Mouse (Mus musculus) lung, embryonic 16.5 days (tissue): ENCODE data around the gene Afap1l2. TPM values are rescaled to one million over a fixed set of nuclear protein-coding genes. Genes with fewer than 3 reads are reported as not detected.

Experiments
- ATAC-seq: fragments of 200-750 bp; cut with Nextera tagmentation; 2 replicates; pipeline ENCODE4 v1.8.0; 2017; ENCODE audit warnings: low read depth, mild to moderate bottlenecking, moderate library complexity
- H3K27ac ChIP-seq: fragments of 300-500 bp; sonication (generic); 2 replicates; pipeline ENCODE4 v1.5.1; 2014; ENCODE audit warnings: mild to moderate bottlenecking, control low read depth, low read length
- H3K27me3 ChIP-seq: fragments of 300-500 bp; sonication (generic); 2 replicates; pipeline ENCODE4 v1.6.1; 2014; ENCODE audit warnings: low read depth, low read length, mixed read lengths; ENCODE audit not compliant: control insufficient read depth, insufficient read depth
- H3K36me3 ChIP-seq: fragments of 300-500 bp; sonication (generic); 2 replicates; pipeline ENCODE4 v1.6.1; 2014; ENCODE audit warnings: low read length; ENCODE audit not compliant: control insufficient read depth, insufficient read depth
- H3K4me1 ChIP-seq: fragments of 300-500 bp; sonication (generic); replicated peaks from 2 replicates; pipeline ENCODE4 v1.6.1; 2014; ENCODE audit warnings: low read length, mixed read lengths; ENCODE audit not compliant: control insufficient read depth, insufficient read depth
- H3K4me2 ChIP-seq: fragments of 300-500 bp; sonication (generic); 2 replicates; pipeline ENCODE4 v1.6.1; 2014; ENCODE audit warnings: low read depth, low read length, control low read depth
- H3K4me3 ChIP-seq: fragments of 300-500 bp; sonication (generic); 2 replicates; pipeline ENCODE4 v1.5.1; 2014; ENCODE audit warnings: mild to moderate bottlenecking, low read length, control low read depth
- H3K9ac ChIP-seq: fragments of 300-500 bp; sonication (generic); 2 replicates; pipeline ENCODE4 v1.6.1; 2014; ENCODE audit warnings: low read length, control low read depth
- H3K9me3 ChIP-seq: fragments of 300-500 bp; sonication (generic); 2 replicates; pipeline ENCODE4 v1.6.1; 2016; ENCODE audit warnings: low read length; ENCODE audit not compliant: control insufficient read depth
- WGBS: fragments of 180-500 bp; shearing (Covaris S2); extraction: QIAGEN DNeasy Blood & Tissue Kit; methylation state at CpG from one replicate; pipeline ENCODE4 v1.1.7; 2014; 5-methylcytosine and 5-hydroxymethylcytosine counted together
- polyA plus RNA-seq: library from polyadenylated mRNA; unstranded; fragments of >200 nt; fragmentation: Nextera tagmentation; extraction: Ambion mirVana; gene quantifications from 2 replicates; pipeline ENCODE4 v1.2.1, GENCODE M21; 2015

Afap1l2 gene
- polyA plus RNA-seq, 1 experiment from 2014 or later, result 31.3 TPM

GRCm38 (mm10) chr19:57036860-57037259, 28.8 kb upstream of the Afap1l2 start:
- Histone ChIP-seq H3K4me1 (no peaks in the 10 kb centered on the region), H3K9ac (no peak overlapping the region), H3K27ac (no peak overlapping the region), H3K9me3 (no peaks in the 10 kb centered on the region), H3K27me3 (no peaks in the 10 kb centered on the region), H3K36me3 (peaks cover 26% of the 10 kb centered on the region), H3K4me2 (no peak overlapping the region), H3K4me3 (no peak overlapping the region)
- WGBS, result 85% methylated on average over 15 of the region's 15 CpGs
- no peak for ATAC-seq

GRCm38 (mm10) chr19:57031582-57031981, 23.6 kb upstream of the Afap1l2 start:
- no peak overlapping the region for H3K4me3 ChIP-seq
- 70% methylated on average over 4 of the region's 4 CpGs for WGBS
- H3K27me3 ChIP-seq, result no peaks in the 10 kb centered on the region
- H3K27ac ChIP-seq, result no peak overlapping the region
- ATAC-seq, result no peak
- H3K9me3 ChIP-seq, result peaks cover 3% of the 10 kb centered on the region; the same call in 1 of the 2 replicates
- H3K9ac ChIP-seq, result no peak overlapping the region
- H3K4me1 ChIP-seq, result no peaks in the 10 kb centered on the region
- H3K4me2 ChIP-seq, result no peak overlapping the region
- peaks cover 5% of the 10 kb centered on the region; the same call in 1 of the 2 replicates for H3K36me3 ChIP-seq

- H3K36me3 ChIP-seq, result no peaks in the 10 kb centered on the region
- WGBS, result 85% methylated on average over 6 of the region's 6 CpGs
- no peak for ATAC-seq
These were observed 21.4 kb upstream of the Afap1l2 start for GRCm38 (mm10) chr19:57029461-57029860.

GRCm38 (mm10) chr19:57028327-57029179, 20.5 kb upstream of the Afap1l2 start:
- H3K36me3 ChIP-seq, result no peaks in the 10 kb centered on the region
- H3K9me3 ChIP-seq, result peaks cover 3% of the 10 kb centered on the region; the same call in 1 of the 2 replicates
- WGBS, result 49% methylated on average over 8 of the region's 8 CpGs
- H3K4me3 ChIP-seq, result no peak overlapping the region
- H3K4me2 ChIP-seq, result no peak overlapping the region
- H3K4me1 ChIP-seq, result no peaks in the 10 kb centered on the region
- peak overlapping the region; percentile 30 for H3K27ac ChIP-seq
- no peak overlapping the region for H3K9ac ChIP-seq
- peak; percentile 67; the same call in 1 of the 2 replicates for ATAC-seq
- H3K27me3 ChIP-seq, result no peaks in the 10 kb centered on the region

More at GRCm38 (mm10) chr19:57029461-57029860, 21.4 kb upstream of the Afap1l2 start:
- H3K4me3 ChIP-seq, result no peak overlapping the region
- no peak overlapping the region for H3K4me2 ChIP-seq
- no peak overlapping the region for H3K27ac ChIP-seq
- no peaks in the 10 kb centered on the region for H3K27me3 ChIP-seq
- no peak overlapping the region for H3K9ac ChIP-seq
- no peaks in the 10 kb centered on the region for H3K4me1 ChIP-seq
- H3K9me3 ChIP-seq, result peaks cover 3% of the 10 kb centered on the region; the same call in 1 of the 2 replicates

GRCm38 (mm10) chr19:57026501-57026900, 18.5 kb upstream of the Afap1l2 start:
- H3K4me3 ChIP-seq, result no peak overlapping the region
- 61% methylated on average over 4 of the region's 4 CpGs for WGBS

GRCm38 (mm10) chr19:57017785-57018179, 9.8 kb upstream of the Afap1l2 start:
- Histone ChIP-seq H3K4me3 (no peak overlapping the region), H3K9ac (no peak overlapping the region), H3K4me1 (peaks cover 10% of the 10 kb centered on the region), H3K4me2 (peak overlapping the region; percentile 38), H3K27me3 (no peaks in the 10 kb centered on the region), H3K36me3 (no peaks in the 10 kb centered on the region), H3K27ac (peak overlapping the region; percentile 6; the same call in 1 of the 2 replicates), H3K9me3 (no peaks in the 10 kb centered on the region)
- no peak for ATAC-seq
- 51% methylated on average over 8 of the region's 8 CpGs for WGBS

More at GRCm38 (mm10) chr19:57026501-57026900, 18.5 kb upstream of the Afap1l2 start:
- no peaks in the 10 kb centered on the region for H3K27me3 ChIP-seq
- H3K27ac ChIP-seq, result no peak overlapping the region
- no peak overlapping the region for H3K4me2 ChIP-seq
- ATAC-seq, result no peak
- H3K4me1 ChIP-seq, result no peaks in the 10 kb centered on the region; the same call in 1 of the 2 replicates
- H3K36me3 ChIP-seq, result no peaks in the 10 kb centered on the region
- peaks cover 3% of the 10 kb centered on the region; the same call in 1 of the 2 replicates for H3K9me3 ChIP-seq
- H3K9ac ChIP-seq, result no peak overlapping the region

GRCm38 (mm10) chr19:57016995-57017784, 9.2 kb upstream of the Afap1l2 start:
- no peak overlapping the region for H3K4me3 ChIP-seq
- 10% methylated on average over 15 of the region's 15 CpGs for whole genome bisulfite sequencing
- peak overlapping the region; percentile 6 for H3K27ac ChIP-seq

GRCm38 (mm10) chr19:57014808-57015207, 6.8 kb upstream of the Afap1l2 start:
- H3K36me3 ChIP-seq, result no peaks in the 10 kb centered on the region
- no peak overlapping the region for H3K4me3 ChIP-seq
- peaks cover 10% of the 10 kb centered on the region for H3K4me1 ChIP-seq
- ATAC-seq, result no peak
- no peak overlapping the region for H3K4me2 ChIP-seq
- H3K9me3 ChIP-seq, result no peaks in the 10 kb centered on the region
- H3K27ac ChIP-seq, result no peak overlapping the region
- no peak overlapping the region for H3K9ac ChIP-seq
- WGBS, result 80% methylated on average over 3 of the region's 3 CpGs
- H3K27me3 ChIP-seq, result no peaks in the 10 kb centered on the region

More at GRCm38 (mm10) chr19:57016995-57017784, 9.2 kb upstream of the Afap1l2 start:
- Histone ChIP-seq H3K4me2 (peak overlapping the region; percentile 38), H3K27me3 (no peaks in the 10 kb centered on the region), H3K4me1 (peaks cover 10% of the 10 kb centered on the region), H3K9ac (no peak overlapping the region), H3K36me3 (no peaks in the 10 kb centered on the region), H3K9me3 (no peaks in the 10 kb centered on the region)
- peak; percentile 73 for ATAC-seq

- Histone ChIP-seq H3K36me3 (no peaks in the 10 kb centered on the region), H3K4me1 (peaks cover 10% of the 10 kb centered on the region), H3K27me3 (no peaks in the 10 kb centered on the region), H3K27ac (no peak overlapping the region), H3K9ac (no peak overlapping the region), H3K4me2 (no peak overlapping the region), H3K9me3 (no peaks in the 10 kb centered on the region), H3K4me3 (no peak overlapping the region)
- WGBS, result 65% methylated on average over 6 of the region's 6 CpGs
- no peak for ATAC-seq
These were observed 5.2 kb upstream of the Afap1l2 start for GRCm38 (mm10) chr19:57013271-57013677.
